Mouse (Mus musculus) layer of hippocampus, adult 18-20 months (tissue): ENCODE measurements around the gene Apbb1ip. TPM values are rescaled to one million over a fixed set of nuclear protein-coding genes. Genes with fewer than 3 reads are reported as not detected.

Experiments
- total RNA-seq, 2 experiments: library from RNA; stranded (reverse); gene quantifications; 2 replicates each; pipeline ENCODE4 v1.2.3; 2021

Gene Apbb1ip
- total RNA-seq, 2 experiments from 2014 or later = 5.1 to 6.2 TPM

Other genes with a start within 250 kb of the Apbb1ip start
- 10 to 100 TPM; 85.7 to 85.8 TPM for gene Gad2, start 151.9 kb upstream of the Apbb1ip start, total RNA-seq
- gene Pdss1, start 121.4 kb downstream of the Apbb1ip start, total RNA-seq = 10 to 100 TPM; 11.0 to 16.3 TPM